ENCODE assay signal across 9 mouse cellular contexts in genomic region chrX:136666762-136667464, GRCm38 (mm10). TPM values are rescaled to one million over a fixed set of nuclear protein-coding genes. Genes with fewer than 3 reads are reported as not detected.
A peak's percentile ranks its signal among the peaks of the same experiment; 100 is the strongest.
DNase-seq lines count a peak whose midpoint lies in the region; ATAC-seq and TF ChIP-seq lines count a peak whose summit lies in the region.
"Not testable (repeated sequence)": the region's sequence is repeated elsewhere in the genome, so short reads cannot be mapped to it uniquely, and the experiment has no call there.
"Had no signal": no experiment of that assay in that cellular context is flagged by ENCODE, and none has a peak within 500 bp of the region (broad histone marks: within the 10 kb centered on the region; RNA-seq: fewer than 3 reads in every experiment).

No protein-coding gene starts in this region.

- not testable (repeated sequence) for H3K4me1 ChIP-seq in forebrain, embryonic 13.5 days; heart, postnatal 0 days (ENCODE audit: control insufficient read depth, insufficient read depth); limb, embryonic 14.5 days (ENCODE audit: control insufficient read depth, insufficient read depth, low read length); midbrain, embryonic 14.5 days (ENCODE audit: control insufficient read depth, insufficient read depth, low read length)

- not testable (repeated sequence) for H3K36me3 ChIP-seq in forebrain, embryonic 13.5 days (ENCODE audit: poor library complexity, severe bottlenecking); heart, postnatal 0 days (replicated peaks; ENCODE audit: control insufficient read depth, insufficient read depth, low read length); limb, embryonic 14.5 days (ENCODE audit: control insufficient read depth, insufficient read depth, low read length); midbrain, embryonic 14.5 days (ENCODE audit: control insufficient read depth, insufficient read depth, low read length)

- H3K9ac ChIP-seq in forebrain, embryonic 13.5 days: peak overlapping the region; percentile 69
- H3K9ac ChIP-seq in heart, postnatal 0 days (replicated peaks; ENCODE audit: low read depth, low read length): not testable (repeated sequence)
- H3K9ac ChIP-seq in limb, embryonic 14.5 days (ENCODE audit: low read depth, low read length, severe bottlenecking): peak overlapping the region; percentile 66
- peak overlapping the region; percentile 69 for H3K9ac ChIP-seq in midbrain, embryonic 14.5 days (replicated peaks; ENCODE audit: low read length)

- not testable (repeated sequence) for H3K27ac ChIP-seq in forebrain, embryonic 13.5 days; heart, postnatal 0 days (ENCODE audit: low read depth); limb, embryonic 14.5 days (replicated peaks; ENCODE audit: low read depth, low read length)
- H3K27ac ChIP-seq in midbrain, embryonic 14.5 days (replicated peaks; ENCODE audit: low read depth, low read length): peak overlapping the region; percentile 68; the same call in 1 of the 2 replicates

- 18% methylated on average over 18 of the region's 24 CpGs for WGBS in forebrain, embryonic 13.5 days
- 27% methylated on average over 23 of the region's 24 CpGs for WGBS in heart, postnatal 0 days
- 26% methylated on average over 20 of the region's 24 CpGs for WGBS in limb, embryonic 14.5 days
- 27% methylated on average over 22 of the region's 24 CpGs for WGBS in midbrain, embryonic 14.5 days

- not testable (repeated sequence) for TF ChIP-seq CTCF in heart, postnatal 0 days (IDR thresholded peaks at IDR 0.05; ENCODE audit: low read depth)

- peak; percentile 4 to 18 for DNase-seq in adrenal gland, adult 18-20 months (ENCODE audit: low spot score in 2 of 2)
- peak; percentile 52 to 59 for DNase-seq in cerebellum, postnatal 25 days
- DNase-seq in heart, postnatal 0 days (ENCODE audit: low spot score); limb, embryonic 14.5 days (ENCODE audit: low spot score): not testable (repeated sequence)
- peak; percentile 12 for DNase-seq in kidney, postnatal 10 days
- peak; percentile 43 for DNase-seq in midbrain, embryonic 14.5 days
- peak; percentile 20 for DNase-seq in right cerebral cortex, postnatal 25 days

- ATAC-seq in forebrain, embryonic 13.5 days: peak; percentile 80
- ATAC-seq in heart, postnatal 0 days (ENCODE audit: insufficient read depth, low read depth): not testable (repeated sequence)
- peak; percentile 9; the same call in 1 of the 2 replicates for ATAC-seq in limb, embryonic 14.5 days (ENCODE audit: low FRiP score, low read depth)
- ATAC-seq in midbrain, embryonic 14.5 days (ENCODE audit: low FRiP score, low TSS enrichment): peak; percentile 57

- H3K27me3 ChIP-seq in forebrain, embryonic 13.5 days; heart, postnatal 0 days (ENCODE audit: control insufficient read depth, insufficient read depth, low read length); limb, embryonic 14.5 days (ENCODE audit: control insufficient read depth, insufficient read depth, low read length); midbrain, embryonic 14.5 days (ENCODE audit: control insufficient read depth, insufficient read depth, low read length): not testable (repeated sequence)

- TF ChIP-seq EP300 in heart, postnatal 0 days (IDR thresholded peaks at IDR 0.05; ENCODE audit: low read depth): not testable (repeated sequence)

- peak overlapping the region; percentile 50 for H3K4me3 ChIP-seq in forebrain, embryonic 13.5 days
- peak overlapping the region; percentile 27 for H3K4me3 ChIP-seq in heart, postnatal 0 days (ENCODE audit: low read depth, low read length)
- H3K4me3 ChIP-seq in limb, embryonic 14.5 days (replicated peaks; ENCODE audit: low read length): peak overlapping the region; percentile 45
- H3K4me3 ChIP-seq in midbrain, embryonic 14.5 days (replicated peaks; ENCODE audit: low read depth, low read length): peak overlapping the region; percentile 47

- H3K4me2 ChIP-seq in forebrain, embryonic 13.5 days: peak overlapping the region; percentile 63
- peak overlapping the region; percentile 59 for H3K4me2 ChIP-seq in heart, postnatal 0 days (ENCODE audit: low read depth, low read length)
- peak overlapping the region; percentile 49 for H3K4me2 ChIP-seq in limb, embryonic 14.5 days (replicated peaks; ENCODE audit: low read depth, low read length, severe bottlenecking)
- peak overlapping the region; percentile 56 for H3K4me2 ChIP-seq in midbrain, embryonic 14.5 days (ENCODE audit: low read length)

- TF ChIP-seq POLR2A in limb, embryonic 14.5 days (IDR thresholded peaks at IDR 0.05; ENCODE audit: borderline replicate concordance, extremely low read depth, insufficient read depth, insufficient read length): not testable (repeated sequence)

- not testable (repeated sequence) for H3K9me3 ChIP-seq in forebrain, embryonic 13.5 days (replicated peaks); heart, postnatal 0 days (replicated peaks; ENCODE audit: control insufficient read depth, low read length); limb, embryonic 14.5 days (ENCODE audit: control insufficient read depth, low read length); midbrain, embryonic 14.5 days (ENCODE audit: control insufficient read depth, low read length)

RNA-seq across cellular contexts. Expression of gene Tceal1, which starts 40.9 kb away (rescaled TPM):
- total RNA-seq in adrenal gland, adult 18-20 months (2021): 10 to 100 TPM in 1 of 2 experiments, 1 to 10 TPM in 1; 8.3 to 10.8 TPM
- polyA plus RNA-seq in forebrain, embryonic 13.5 days (2015; fragmentation: Nextera tagmentation; extraction: Ambion mirVana): 17.2 and 18.7 TPM in 2 replicates
- 4.9 and 7.3 TPM in 2 replicates for total RNA-seq in heart, postnatal 0 days (2014; rRNA removed; ENCODE audit: low replicate concordance)
- 13.4 and 13.9 TPM in 2 replicates for polyA plus RNA-seq in heart, postnatal 0 days (2015; fragmentation: Nextera tagmentation; extraction: Ambion mirVana)
- 6.5 and 8.6 TPM in 2 replicates for polyA plus RNA-seq in limb, embryonic 14.5 days (2012; rRNA removed)
- 14.7 and 15.6 TPM in 2 replicates for polyA plus RNA-seq in limb, embryonic 14.5 days (2014; fragmentation: Nextera tagmentation; extraction: Ambion mirVana)
- polyA plus RNA-seq in midbrain, embryonic 14.5 days (2014; fragmentation: Nextera tagmentation; extraction: Ambion mirVana): 25.2 and 26.8 TPM in 2 replicates
- polyA plus RNA-seq: CD4-positive, CD25-positive, alpha-beta regulatory T cell, adult 4 months had no signal
